Mouse (Mus musculus) heart, adult 2 months (tissue): ENCODE results near the gene Hoxc10. TPM values are rescaled to one million over a fixed set of nuclear protein-coding genes. Genes with fewer than 3 reads are reported as not detected.

Experiments used
- DNase-seq, 2 experiments: peaks; one replicate each; pipeline ENCODE4 v3.0.0; 2021
- H3K27ac ChIP-seq: fragments of 200-600 bp; 2 replicates; pipeline ENCODE4 v1.8.1; 2022
- H3K27me3 ChIP-seq: fragments of 200-500 bp; 2 replicates; pipeline ENCODE4 v1.6.1; 2012; ENCODE audit warnings: mild to moderate bottlenecking, low read length, inconsistent platforms, mixed read lengths; ENCODE audit not compliant: control insufficient read depth, insufficient read depth
- H3K36me3 ChIP-seq: fragments of 200-500 bp; 2 replicates; pipeline ENCODE4 v1.6.1; 2012; ENCODE audit warnings: low read length, inconsistent platforms; ENCODE audit not compliant: control insufficient read depth, insufficient read depth
- H3K4me1 ChIP-seq: fragments of 200-500 bp; 2 replicates; pipeline ENCODE4 v1.6.1; 2011; ENCODE audit warnings: low read length; ENCODE audit not compliant: control insufficient read depth, insufficient read depth
- H3K4me3 ChIP-seq: fragments of 200-600 bp; 2 replicates; pipeline ENCODE4 v1.8.1; 2022
- H3K79me2 ChIP-seq: fragments of 200-500 bp; replicated peaks from 2 replicates; pipeline ENCODE4 v1.6.1; 2012; ENCODE audit warnings: mild to moderate bottlenecking, inconsistent platforms, low read length, moderate library complexity, mixed read lengths; ENCODE audit not compliant: control insufficient read depth, insufficient read depth
- H3K9ac ChIP-seq: fragments of 200-500 bp; 2 replicates; pipeline ENCODE4 v1.6.1; 2012; ENCODE audit warnings: low read depth, mild to moderate bottlenecking, control low read depth, inconsistent platforms, low read length, mixed read lengths
- CTCF ChIP-seq: fragments of 200-600 bp; IDR thresholded peaks from 2 replicates; pipeline ENCODE4 v1.8.1; 2022; ENCODE audit warnings: antibody characterized with exemption, mild to moderate bottlenecking, moderate library complexity
- EP300 ChIP-seq: fragments of 200-500 bp; IDR thresholded peaks from 2 replicates; pipeline ENCODE4 v1.6.1; 2011; ENCODE audit warnings: low read depth, low read length, control low read depth; ENCODE audit not compliant: insufficient read depth
- POLR2A ChIP-seq: fragments of 200-500 bp; IDR thresholded peaks from 2 replicates; pipeline ENCODE4 v1.6.1; 2011; ENCODE audit warnings: mild to moderate bottlenecking, low read depth, low read length, control low read depth; ENCODE audit not compliant: insufficient read depth
- WGBS: fragments of 180-500 bp; shearing (Covaris S2); methylation state at CpG from one replicate; pipeline ENCODE4 v1.1.7; 2018; 5-methylcytosine and 5-hydroxymethylcytosine counted together
- intact Hi-C: fragments of 180-260 bp; cut with DNase I; formaldehyde crosslinking; loops from one replicate; pipeline ENCODE4 v1.15.1; 2025
- polyA plus RNA-seq: library from polyadenylated mRNA; depleted of rRNA; stranded (reverse); fragments of >200 nt; gene quantifications from 2 replicates; pipeline ENCODE4 v1.2.3, GENCODE M21; 2012
- total RNA-seq, 2 experiments: library from RNA; stranded (reverse); gene quantifications; 2 replicates each; pipeline ENCODE4 v1.2.3; 2021

Hoxc10 gene
- total and polyA plus RNA-seq, 3 experiments: not detected

DNA sequence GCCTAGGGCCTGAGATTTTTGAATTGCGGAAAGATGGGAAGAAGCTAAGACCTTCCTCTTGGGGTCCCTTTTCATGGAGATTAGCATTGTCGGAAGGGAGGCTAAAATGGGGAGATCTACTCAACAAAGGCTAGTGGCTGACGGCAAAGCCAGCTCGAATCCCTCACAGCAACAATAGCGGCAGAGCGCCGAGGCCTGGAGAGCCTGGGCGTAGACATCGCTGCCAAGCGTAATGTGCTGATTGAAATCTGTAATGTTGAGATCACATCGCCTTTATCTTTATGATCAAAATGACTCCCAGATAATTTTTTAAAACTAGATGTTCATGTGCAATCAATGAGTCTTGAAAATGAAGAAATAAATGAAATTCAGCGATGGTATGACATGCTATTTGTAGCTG, 32.2 kb upstream of the Hoxc10 start:
- Histone ChIP-seq H3K4me1 (no peaks in the 10 kb centered on the region), H3K4me3 (no peak overlapping the region), H3K27ac (no peak overlapping the region), H3K27me3 (peaks cover 37% of the 10 kb centered on the region), H3K36me3 (no peaks in the 10 kb centered on the region), H3K79me2 (no peaks in the 10 kb centered on the region), H3K9ac (no peak overlapping the region)
- DNase-seq: no peak
- WGBS: 7% methylated on average over 12 of the region's 12 CpGs
- TF ChIP-seq POLR2A: no peak
- no peak for TF ChIP-seq EP300
- no peak for TF ChIP-seq CTCF
- intact Hi-C loops: no loop called here

DNA sequence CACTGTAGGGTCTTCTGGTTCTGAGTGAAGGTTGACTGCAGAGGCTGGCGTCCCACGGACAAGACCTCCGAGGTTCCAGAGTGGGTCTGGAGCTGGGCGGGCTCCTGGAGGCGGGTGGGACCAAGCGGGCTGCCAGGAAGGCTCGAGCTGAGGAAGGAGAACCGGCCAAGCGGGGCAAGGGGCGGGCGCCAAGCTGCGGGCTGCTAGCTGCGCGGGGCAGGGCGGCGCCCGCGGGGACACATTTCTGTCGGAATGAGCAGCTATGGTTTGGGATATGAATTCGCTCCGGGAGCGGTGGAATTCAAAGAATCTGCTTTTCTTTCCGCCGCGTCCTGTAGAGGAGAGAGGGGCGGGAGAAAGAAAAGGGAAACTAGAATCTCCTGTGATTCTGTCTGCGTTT, 31.7 kb upstream of the Hoxc10 start:
- Histone ChIP-seq H3K36me3 (no peaks in the 10 kb centered on the region), H3K9ac (no peak overlapping the region), H3K4me3 (no peak overlapping the region), H3K79me2 (no peaks in the 10 kb centered on the region), H3K4me1 (no peaks in the 10 kb centered on the region), H3K27ac (no peak overlapping the region), H3K27me3 (peaks cover 42% of the 10 kb centered on the region)
- no peak for TF ChIP-seq POLR2A
- no peak for TF ChIP-seq EP300
- no peak for TF ChIP-seq CTCF
- no peak for DNase-seq
- intact Hi-C loops: no loop called here
- WGBS: 2% methylated on average over 27 of the region's 27 CpGs

DNA sequence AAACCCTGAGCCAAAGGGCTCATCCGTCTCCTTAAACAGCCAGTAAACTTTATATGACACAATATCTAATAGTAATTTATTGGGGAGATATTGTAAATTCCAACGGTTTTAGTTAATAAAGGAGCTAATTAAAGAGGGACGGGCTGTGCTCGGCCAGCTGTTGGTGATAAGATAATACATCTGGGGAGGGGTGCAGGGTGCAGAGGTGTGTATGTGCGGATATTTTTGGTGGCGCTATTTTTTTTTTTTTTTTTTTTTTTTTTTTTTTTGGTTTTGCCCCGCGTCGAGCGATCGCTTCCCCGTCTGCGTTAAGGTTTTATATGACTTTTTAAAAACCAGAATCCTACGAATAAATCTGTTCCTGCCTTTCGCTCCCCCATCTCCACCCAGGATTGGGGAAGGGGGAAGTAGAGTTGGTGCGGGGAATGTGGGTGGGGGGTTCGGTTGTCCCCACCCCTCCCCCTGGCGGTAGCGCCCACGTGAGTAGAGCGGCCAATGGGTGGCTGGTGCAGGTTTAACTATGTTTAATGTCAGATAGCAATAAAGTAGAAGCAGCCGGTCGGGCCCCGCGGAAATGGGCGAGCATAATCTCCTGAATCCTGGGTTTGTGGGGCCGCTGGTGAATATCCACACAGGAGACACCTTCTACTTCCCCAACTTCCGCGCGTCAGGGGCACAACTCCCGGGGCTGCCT, 30.2 kb upstream of the Hoxc10 start, which contains the start of gene Hoxc12:
Gene Hoxc12, plus strand, starts transcription at position 479 of the 694 bp plus-strand sequence.
- no peak within 1 kb of the TSS for H3K27ac ChIP-seq
- no peaks in the 10 kb centered on the region for H3K36me3 ChIP-seq
- peaks cover 46% of the 10 kb centered on the region for H3K27me3 ChIP-seq
- no peak within 1 kb of the TSS for H3K9ac ChIP-seq
- 2% methylated on average over 31 of the region's 31 CpGs for WGBS
- no peaks in the 10 kb centered on the region for H3K4me1 ChIP-seq
- no peaks in the 10 kb centered on the region for H3K79me2 ChIP-seq
- no peak for DNase-seq
- intact Hi-C loops: no loop called here
- TF ChIP-seq CTCF: no peak
- TF ChIP-seq POLR2A: no peak
- TF ChIP-seq EP300: no peak
- no peak within 1 kb of the TSS for H3K4me3 ChIP-seq

DNA sequence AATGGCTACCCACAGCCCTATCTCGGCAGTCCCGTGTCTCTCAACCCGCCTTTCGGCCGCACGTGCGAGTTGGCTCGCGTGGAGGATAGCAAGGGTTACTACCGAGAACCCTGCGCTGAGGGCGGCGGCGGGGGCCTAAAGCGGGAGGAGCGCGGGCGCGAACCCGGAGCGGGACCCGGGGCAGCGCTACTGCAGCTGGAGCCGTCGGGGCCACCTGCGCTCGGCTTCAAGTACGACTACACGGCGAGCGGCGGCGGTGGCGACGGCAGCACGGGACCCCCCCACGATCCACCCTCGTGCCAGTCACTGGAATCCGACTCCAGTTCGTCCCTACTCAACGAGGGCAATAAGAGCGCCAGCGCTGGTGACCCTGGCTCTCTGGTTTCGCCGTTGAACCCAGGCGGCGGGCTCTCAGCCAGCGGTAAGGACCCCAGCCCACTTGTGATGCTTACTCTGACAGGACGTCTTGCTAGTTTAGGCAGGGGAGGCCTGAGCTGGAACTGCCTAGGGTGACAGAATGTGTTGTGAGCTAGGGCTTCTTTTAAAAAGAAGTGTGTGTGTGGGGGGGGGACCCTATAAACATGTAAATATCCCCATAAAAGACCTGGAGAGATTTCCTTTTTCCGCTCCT, 29.4 kb upstream of the Hoxc10 start:
- Histone ChIP-seq H3K27ac (no peak overlapping the region), H3K27me3 (peaks cover 45% of the 10 kb centered on the region), H3K4me3 (no peak overlapping the region), H3K79me2 (no peaks in the 10 kb centered on the region), H3K4me1 (no peaks in the 10 kb centered on the region), H3K36me3 (no peaks in the 10 kb centered on the region), H3K9ac (no peak overlapping the region)
- TF ChIP-seq POLR2A (no peak), CTCF (no peak), EP300 (no peak)
- DNase-seq: no peak
- WGBS: 2% methylated on average over 50 of the region's 50 CpGs
- intact Hi-C loops: no loop called here

DNA sequence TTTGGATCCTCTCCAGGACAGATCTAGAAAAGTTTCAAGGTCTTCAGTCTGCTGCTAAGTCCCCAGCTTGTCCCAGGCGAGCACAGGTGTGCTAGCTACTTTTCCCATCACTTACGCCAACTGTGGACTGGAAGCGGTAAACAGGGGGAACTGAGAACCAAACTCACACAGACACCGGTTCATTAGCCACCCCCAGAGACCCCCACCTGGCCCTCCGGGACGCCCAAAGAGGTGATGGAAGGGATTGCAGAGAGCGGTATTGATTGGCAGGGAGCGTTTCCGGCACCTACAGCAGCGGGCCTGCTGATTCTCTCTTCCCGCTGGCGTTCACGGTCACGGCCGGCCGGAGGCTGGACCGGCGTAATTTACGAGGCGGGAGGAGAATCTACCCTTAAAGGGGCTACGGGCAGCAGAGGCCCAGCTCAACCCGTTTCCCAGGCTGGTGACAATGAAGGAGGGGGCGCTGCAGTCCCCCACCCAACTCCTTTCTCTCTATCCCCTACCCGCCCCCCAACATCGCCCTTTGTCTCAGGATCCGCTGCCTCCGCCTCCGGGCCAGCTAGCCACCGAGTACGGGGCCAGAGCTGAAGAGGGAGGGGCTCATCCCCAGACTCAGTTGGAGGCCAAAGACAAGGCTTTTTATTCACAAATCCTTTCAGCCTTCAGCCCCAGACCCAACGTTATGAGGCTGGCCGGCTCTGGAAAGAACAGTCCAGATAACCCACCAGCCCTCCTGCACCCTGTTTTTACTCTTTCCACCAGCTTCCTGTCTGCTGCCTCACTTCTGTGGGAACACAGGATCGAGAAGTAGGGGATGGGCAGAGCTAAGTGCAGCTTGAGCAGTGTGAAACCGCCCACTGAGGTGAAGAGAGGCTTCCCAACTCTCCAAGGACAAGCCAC, 27.1 kb upstream of the Hoxc10 start:
- Histone ChIP-seq H3K4me3 (no peak overlapping the region), H3K9ac (no peak overlapping the region), H3K79me2 (no peaks in the 10 kb centered on the region), H3K27ac (no peak overlapping the region), H3K27me3 (peaks cover 46% of the 10 kb centered on the region), H3K4me1 (no peaks in the 10 kb centered on the region), H3K36me3 (no peaks in the 10 kb centered on the region)
- DNase-seq: no peak
- intact Hi-C loops: no loop called here
- WGBS: 4% methylated on average over 34 of the region's 34 CpGs
- no peak for TF ChIP-seq EP300
- TF ChIP-seq POLR2A: no peak
- no peak for TF ChIP-seq CTCF
